Mouse (Mus musculus) stomach, embryonic 16.5 days (tissue): Measurements from ENCODE around the gene Cphx3. TPM values are rescaled to one million over a fixed set of nuclear protein-coding genes. Genes with fewer than 3 reads are reported as not detected.
A peak's percentile ranks its signal among the peaks of the same experiment; 100 is the strongest.
"Not testable (repeated sequence)": the region's sequence is repeated elsewhere in the genome, so short reads cannot be mapped to it uniquely, and the experiment has no call there.

Experiments used
- ATAC-seq: fragments of 200-750 bp; cut with Nextera tagmentation; 2 replicates; pipeline ENCODE4 v1.8.0; 2017; ENCODE audit warnings: moderate number of reproducible peaks, moderate TSS enrichment; ENCODE audit not compliant: insufficient read depth, low FRiP score
- H3K27ac ChIP-seq: fragments of 300-500 bp; sonication (generic); 2 replicates; pipeline ENCODE4 v1.5.1; 2014; ENCODE audit warnings: low read length
- H3K27me3 ChIP-seq: fragments of 300-500 bp; sonication (generic); 2 replicates; pipeline ENCODE4 v1.6.1; 2014; ENCODE audit warnings: low read length, control low read depth, mixed read lengths; ENCODE audit not compliant: control insufficient read depth, insufficient read depth
- H3K36me3 ChIP-seq: fragments of 300-500 bp; sonication (generic); 2 replicates; pipeline ENCODE4 v1.6.1; 2014; ENCODE audit warnings: low read length; ENCODE audit not compliant: control insufficient read depth, insufficient read depth
- H3K4me1 ChIP-seq: fragments of 300-500 bp; sonication (generic); 2 replicates; pipeline ENCODE4 v1.6.1; 2014; ENCODE audit warnings: low read length, control low read depth, mixed read lengths; ENCODE audit not compliant: control insufficient read depth, insufficient read depth
- H3K4me2 ChIP-seq: fragments of 300-500 bp; sonication (generic); 2 replicates; pipeline ENCODE4 v1.6.1; 2014; ENCODE audit warnings: low read depth, low read length, mixed read lengths
- H3K4me3 ChIP-seq: fragments of 300-500 bp; sonication (generic); replicated peaks from 2 replicates; pipeline ENCODE4 v1.5.1; 2014; ENCODE audit warnings: mild to moderate bottlenecking, low read length
- H3K9ac ChIP-seq: fragments of 300-500 bp; sonication (generic); 2 replicates; pipeline ENCODE4 v1.6.1; 2014; ENCODE audit warnings: low read length
- H3K9me3 ChIP-seq: fragments of 300-500 bp; sonication (generic); replicated peaks from 2 replicates; pipeline ENCODE4 v1.6.1; 2016; ENCODE audit warnings: low read length, control low read depth; ENCODE audit not compliant: control insufficient read depth
- WGBS: fragments of 180-500 bp; shearing (Covaris S2); extraction: QIAGEN DNeasy Blood & Tissue Kit; methylation state at CpG from one replicate; pipeline ENCODE4 v1.1.7; 2014; 5-methylcytosine and 5-hydroxymethylcytosine counted together
- polyA plus RNA-seq: library from polyadenylated mRNA; unstranded; fragments of >200 nt; fragmentation: Nextera tagmentation; extraction: Ambion mirVana; gene quantifications from 2 replicates; pipeline ENCODE4 v1.2.1, GENCODE M21; 2015

Gene Cphx3
- polyA plus RNA-seq, 1 experiment from 2014 or later = 0.31 TPM

GRCm38 (mm10) chr14:26156032-26156431 lies 73.9 kb downstream of the Cphx3 start:
- WGBS = no CpG with 5 or more reads among the region's 7 CpGs
- not testable (repeated sequence) for H3K27ac ChIP-seq, H3K9me3 ChIP-seq, H3K27me3 ChIP-seq, H3K4me1 ChIP-seq, ATAC-seq, H3K36me3 ChIP-seq, H3K4me2 ChIP-seq, H3K4me3 ChIP-seq, H3K9ac ChIP-seq

GRCm38 (mm10) chr14:26161156-26161555 lies 79.1 kb downstream of the Cphx3 start:
- ATAC-seq, H3K9me3 ChIP-seq, H3K36me3 ChIP-seq, H3K4me3 ChIP-seq, H3K4me1 ChIP-seq, H3K4me2 ChIP-seq, H3K9ac ChIP-seq, H3K27me3 ChIP-seq, H3K27ac ChIP-seq: not testable (repeated sequence)
- WGBS = no CpG with 5 or more reads among the region's 9 CpGs

GRCm38 (mm10) chr14:26162423-26162822 lies 80.3 kb downstream of the Cphx3 start:
- H3K36me3 ChIP-seq, H3K9me3 ChIP-seq, H3K27me3 ChIP-seq, H3K4me2 ChIP-seq, H3K4me1 ChIP-seq, ATAC-seq, H3K9ac ChIP-seq, H3K27ac ChIP-seq, H3K4me3 ChIP-seq: not testable (repeated sequence)
- no CpG with 5 or more reads among the region's 5 CpGs for WGBS

GRCm38 (mm10) chr14:26165266-26165665 lies 83.2 kb downstream of the Cphx3 start:
- WGBS = no CpG with 5 or more reads among the region's 12 CpGs
- not testable (repeated sequence) for H3K9ac ChIP-seq, H3K9me3 ChIP-seq, ATAC-seq, H3K4me1 ChIP-seq, H3K4me2 ChIP-seq, H3K36me3 ChIP-seq, H3K27ac ChIP-seq, H3K4me3 ChIP-seq, H3K27me3 ChIP-seq

- ATAC-seq = peak; percentile 84
- H3K4me2 ChIP-seq, H3K27me3 ChIP-seq, H3K36me3 ChIP-seq, H3K9ac ChIP-seq, H3K4me3 ChIP-seq, H3K9me3 ChIP-seq, H3K27ac ChIP-seq, H3K4me1 ChIP-seq: not testable (repeated sequence)
- no CpG with 5 or more reads among the region's 3 CpGs for WGBS
Measured at GRCm38 (mm10) chr14:26173955-26174354, 91.9 kb downstream of the Cphx3 start.

DNA sequence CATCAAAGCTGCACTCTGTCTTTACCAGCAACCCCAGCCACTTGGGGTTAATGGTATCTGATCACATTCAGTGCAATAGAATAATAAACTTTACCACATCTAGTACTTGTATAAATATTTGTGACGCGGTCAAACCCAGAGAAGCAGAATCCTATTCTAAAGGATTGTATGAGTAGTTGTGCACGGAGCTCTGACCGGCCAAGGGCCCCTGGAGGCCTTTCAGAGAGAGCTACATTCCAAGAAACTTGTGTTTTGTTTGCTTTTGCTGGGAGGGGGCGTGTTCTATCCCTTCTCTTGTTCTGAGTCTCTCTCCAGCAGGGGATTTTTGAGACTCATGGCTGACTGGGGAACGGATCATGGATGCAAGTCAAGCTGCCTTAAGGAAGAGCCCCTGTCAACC lies 92.9 kb downstream of the Cphx3 start:
- not testable (repeated sequence) for H3K9me3 ChIP-seq, H3K4me2 ChIP-seq, H3K9ac ChIP-seq, H3K27me3 ChIP-seq, H3K4me1 ChIP-seq, H3K36me3 ChIP-seq, H3K4me3 ChIP-seq, H3K27ac ChIP-seq
- peak; percentile 47; the same call in 1 of the 2 replicates for ATAC-seq
- WGBS = no CpG with 5 or more reads among the region's 6 CpGs

GRCm38 (mm10) chr14:26181660-26182059 lies 99.6 kb downstream of the Cphx3 start:
- not testable (repeated sequence) for H3K9me3 ChIP-seq, H3K4me2 ChIP-seq, H3K27me3 ChIP-seq, H3K36me3 ChIP-seq, ATAC-seq, H3K4me3 ChIP-seq, H3K27ac ChIP-seq, H3K4me1 ChIP-seq, H3K9ac ChIP-seq
- no CpG with 5 or more reads among the region's 10 CpGs for WGBS

DNA sequence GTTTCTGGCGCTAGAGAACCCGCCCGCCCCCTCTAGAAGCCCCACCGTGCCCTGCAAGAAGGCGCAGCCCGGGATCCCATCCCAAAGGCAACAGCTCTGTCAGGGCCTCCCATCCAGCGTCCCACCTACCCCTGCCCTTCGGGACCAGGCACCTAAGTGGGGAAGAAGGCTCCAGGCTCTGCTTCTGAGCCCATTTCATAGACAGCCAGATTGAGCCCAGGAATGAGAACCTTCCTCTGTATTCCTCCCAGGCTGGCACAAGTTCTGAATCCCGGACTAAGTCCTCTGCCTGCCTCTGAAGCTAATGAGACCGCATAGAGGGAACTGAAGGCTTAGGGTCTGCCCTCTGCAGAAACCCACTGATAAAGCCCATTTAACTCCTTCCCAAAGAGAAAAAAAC lies 100.3 kb downstream of the Cphx3 start, which contains the start of gene Plac9b:
Gene Plac9b (minus strand): TSS at position 101 of the 400 bp plus-strand sequence.
- not testable (repeated sequence) for H3K36me3 ChIP-seq, ATAC-seq, H3K4me2 ChIP-seq, H3K27ac ChIP-seq, H3K9me3 ChIP-seq, H3K4me1 ChIP-seq, H3K27me3 ChIP-seq, H3K4me3 ChIP-seq, H3K9ac ChIP-seq
- no CpG with 5 or more reads among the region's 10 CpGs for WGBS

DNA sequence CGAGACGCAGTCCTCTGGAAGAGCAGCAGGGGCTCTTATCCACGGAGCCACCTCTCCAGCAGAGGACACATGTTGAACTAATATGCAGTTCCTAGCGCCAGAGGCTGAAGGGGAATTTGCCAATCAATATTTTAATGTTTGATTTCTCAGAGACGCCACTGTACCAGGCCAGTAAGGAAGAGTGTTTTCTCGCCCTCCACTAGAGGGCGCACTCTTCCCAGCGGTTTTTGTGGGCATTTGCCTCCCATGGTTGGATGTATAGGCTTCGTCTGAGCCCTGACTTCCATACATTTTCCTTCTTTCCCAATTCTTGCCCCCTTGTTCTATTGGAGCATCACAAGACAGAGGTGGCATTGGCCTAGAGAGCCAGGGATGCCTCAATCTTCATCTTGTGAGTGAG lies 104.5 kb downstream of the Cphx3 start:
- WGBS = no CpG with 5 or more reads among the region's 9 CpGs
- not testable (repeated sequence) for H3K4me3 ChIP-seq, H3K36me3 ChIP-seq, H3K4me1 ChIP-seq, H3K9ac ChIP-seq, H3K9me3 ChIP-seq, H3K27me3 ChIP-seq, H3K4me2 ChIP-seq, ATAC-seq, H3K27ac ChIP-seq

DNA sequence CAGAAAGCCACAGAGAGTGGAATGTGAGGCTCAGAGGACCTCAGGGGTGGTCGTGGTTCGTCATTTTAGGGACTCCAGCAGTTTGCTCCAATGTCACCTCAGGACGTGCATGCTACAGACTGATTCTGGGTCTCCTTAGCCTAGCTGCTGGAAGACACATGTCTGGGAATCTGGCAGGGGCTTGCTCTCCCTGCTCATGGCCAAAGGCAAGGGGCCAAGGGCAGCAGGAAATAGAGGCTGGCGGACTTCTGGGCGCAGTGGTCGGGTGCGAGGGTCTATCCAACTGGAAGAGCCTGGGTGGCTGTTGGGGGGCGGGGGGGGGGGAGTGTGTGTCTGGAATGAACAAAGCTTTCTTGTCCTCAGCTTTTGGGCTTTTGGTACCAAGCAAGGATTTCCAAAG lies 106.3 kb downstream of the Cphx3 start:
- H3K4me2 ChIP-seq, H3K27me3 ChIP-seq, H3K36me3 ChIP-seq, H3K27ac ChIP-seq, H3K4me3 ChIP-seq, H3K9me3 ChIP-seq, H3K4me1 ChIP-seq, H3K9ac ChIP-seq, ATAC-seq: not testable (repeated sequence)
- no CpG with 5 or more reads among the region's 8 CpGs for WGBS
